Mouse (Mus musculus) myocyte (in vitro differentiated cells): ENCODE results near the gene Smc6. TPM values are rescaled to one million over a fixed set of nuclear protein-coding genes. Genes with fewer than 3 reads are reported as not detected.

Source experiments
- H3K27me3 ChIP-seq: one replicate; pipeline ENCODE4 v1.6.1; 2011; ENCODE audit not compliant: control insufficient read depth, insufficient read depth, insufficient read length
- H3K36me3 ChIP-seq: one replicate; pipeline ENCODE4 v1.6.1; 2011; ENCODE audit not compliant: control insufficient read depth, insufficient read depth
- H3K4me2 ChIP-seq: one replicate; pipeline ENCODE4 v1.6.1; 2011; ENCODE audit warnings: low read depth, control low read depth
- H3K4me3 ChIP-seq: one replicate; pipeline ENCODE4 v1.5.1; 2011; ENCODE audit warnings: mild to moderate bottlenecking, control low read depth, moderate library complexity
- H3K79me2 ChIP-seq: one replicate; pipeline ENCODE4 v1.6.1; 2011; ENCODE audit not compliant: control insufficient read depth, insufficient read depth
- H3ac ChIP-seq: one replicate; pipeline ENCODE4 v1.6.1; 2011; ENCODE audit not compliant: control insufficient read depth, insufficient read length
- CEBPB ChIP-seq: IDR thresholded peaks from 2 replicates; pipeline ENCODE4 v1.6.1; 2011; ENCODE audit warnings: mild to moderate bottlenecking, moderate library complexity; ENCODE audit not compliant: poor library complexity, insufficient read depth, severe bottlenecking
- E2F4 ChIP-seq: IDR thresholded peaks from one replicate; pipeline ENCODE4 v1.6.1; 2011; ENCODE audit warnings: mild to moderate bottlenecking, control low read depth, moderate library complexity; ENCODE audit not compliant: insufficient read depth
- MAX ChIP-seq: IDR thresholded peaks from one replicate; pipeline ENCODE4 v1.6.1; 2011; ENCODE audit warnings: low read depth, mild to moderate bottlenecking, control low read depth
- MYOD1 ChIP-seq, 3 experiments: IDR thresholded peaks; one replicate each; pipeline ENCODE4 v1.6.1; 2011; ENCODE audit warnings: control low read depth in 2 of 3, low read depth in 2 of 3, mild to moderate bottlenecking in 2 of 3, moderate library complexity in 1 of 3; ENCODE audit not compliant: insufficient read length in 2 of 3, control insufficient read depth in 1 of 3
- MYOG ChIP-seq, 3 experiments: IDR thresholded peaks; one replicate each; pipeline ENCODE4 v1.6.1; 2011; ENCODE audit warnings: control low read depth in 2 of 3, low read depth in 2 of 3, mild to moderate bottlenecking in 2 of 3; ENCODE audit not compliant: insufficient read length in 2 of 3, control insufficient read depth in 1 of 3, insufficient read depth in 1 of 3
- POLR2A ChIP-seq: IDR thresholded peaks from one replicate; pipeline ENCODE4 v1.6.1; 2011; ENCODE audit warnings: low read depth, mild to moderate bottlenecking, control low read depth, moderate library complexity; ENCODE audit not compliant: insufficient read length
- POLR2AphosphoS2 ChIP-seq: IDR thresholded peaks from one replicate; pipeline ENCODE4 v1.6.1; 2011; ENCODE audit warnings: low read depth, control low read depth; ENCODE audit not compliant: insufficient read length
- REST ChIP-seq: IDR thresholded peaks from one replicate; pipeline ENCODE4 v1.6.1; 2011; ENCODE audit warnings: mild to moderate bottlenecking, control low read depth, moderate library complexity; ENCODE audit not compliant: insufficient read depth, insufficient read length
- SRF ChIP-seq: IDR thresholded peaks from one replicate; pipeline ENCODE4 v1.6.1; 2011; ENCODE audit warnings: low read depth; ENCODE audit not compliant: control insufficient read depth, insufficient read length
- TCF12 ChIP-seq: IDR thresholded peaks from one replicate; pipeline ENCODE4 v1.6.1; 2011; ENCODE audit warnings: mild to moderate bottlenecking, control low read depth; ENCODE audit not compliant: poor library complexity, insufficient read depth, severe bottlenecking
- TCF3 ChIP-seq: IDR thresholded peaks from one replicate; pipeline ENCODE4 v1.6.1; 2011; ENCODE audit warnings: low read depth, control low read depth; ENCODE audit not compliant: insufficient read length
- USF1 ChIP-seq: IDR thresholded peaks from one replicate; pipeline ENCODE4 v1.6.1; 2011; ENCODE audit warnings: low read depth, mild to moderate bottlenecking, control low read depth, moderate library complexity
- polyA plus RNA-seq: library from polyadenylated mRNA; unstranded; fragments of >200 nt; fragmentation: generic; extraction: Trizol; gene quantifications from one replicate; pipeline ENCODE4 v1.2.1, GENCODE M21; 2012; ENCODE audit warnings: missing spikeins

Smc6 gene
- polyA plus RNA-seq, 1 experiment: 11.2 TPM

GRCm38 (mm10) chr12:11230267-11230666, 35.4 kb upstream of the Smc6 start:
- Histone ChIP-seq H3ac (no peak overlapping the region), H3K4me3 (no peak overlapping the region), H3K79me2 (no peaks in the 10 kb centered on the region), H3K4me2 (no peak overlapping the region), H3K27me3 (no peaks in the 10 kb centered on the region), H3K36me3 (no peaks in the 10 kb centered on the region)
- no peak for TF ChIP-seq REST
- TF ChIP-seq USF1: no peak
- no peak for TF ChIP-seq CEBPB
- TF ChIP-seq POLR2A: no peak
- no peak for TF ChIP-seq TCF3

- H3K79me2 ChIP-seq: no peaks in the 10 kb centered on the region
- TF ChIP-seq MYOD1 (IDR thresholded peaks at IDR 0.05; ENCODE audit: control insufficient read depth in 1 of 3, insufficient read length in 2 of 3, low read depth in 2 of 3) (no peak), MYOG (IDR thresholded peaks at IDR 0.05; ENCODE audit: control insufficient read depth in 1 of 3, insufficient read depth in 1 of 3, insufficient read length in 2 of 3, low read depth in 2 of 3) (no peak), TCF3 (no peak), REST (no peak), E2F4 (no peak), POLR2AphosphoS2 (no peak), TCF12 (no peak), CEBPB (no peak), SRF (no peak), POLR2A (no peak), MAX (no peak), USF1 (no peak)
- no peak overlapping the region for H3ac ChIP-seq
- H3K4me3 ChIP-seq: no peak overlapping the region
- no peaks in the 10 kb centered on the region for H3K36me3 ChIP-seq
- no peaks in the 10 kb centered on the region for H3K27me3 ChIP-seq
- no peak overlapping the region for H3K4me2 ChIP-seq
These were observed 29.7 kb upstream of the Smc6 start for GRCm38 (mm10) chr12:11235996-11236395.

GRCm38 (mm10) chr12:11247460-11247859, 18.2 kb upstream of the Smc6 start:
- Histone ChIP-seq H3ac (no peak overlapping the region), H3K4me3 (no peak overlapping the region), H3K36me3 (peaks cover 20% of the 10 kb centered on the region), H3K27me3 (no peaks in the 10 kb centered on the region), H3K4me2 (no peak overlapping the region), H3K79me2 (no peaks in the 10 kb centered on the region)
- TF ChIP-seq POLR2AphosphoS2: no peak
- TF ChIP-seq TCF12: no peak
- TF ChIP-seq POLR2A: no peak
- TF ChIP-seq MAX: no peak
- no peak for TF ChIP-seq MYOG (IDR thresholded peaks at IDR 0.05; ENCODE audit: control insufficient read depth in 1 of 3, insufficient read depth in 1 of 3, insufficient read length in 2 of 3, low read depth in 2 of 3)
- no peak for TF ChIP-seq USF1
- no peak for TF ChIP-seq CEBPB
- TF ChIP-seq SRF: no peak
- no peak for TF ChIP-seq MYOD1 (IDR thresholded peaks at IDR 0.05; ENCODE audit: control insufficient read depth in 1 of 3, insufficient read length in 2 of 3, low read depth in 2 of 3)
- no peak for TF ChIP-seq TCF3

- Histone ChIP-seq H3K4me2 (no peak overlapping the region), H3K36me3 (peaks cover 27% of the 10 kb centered on the region), H3ac (no peak overlapping the region), H3K27me3 (no peaks in the 10 kb centered on the region), H3K4me3 (no peak overlapping the region), H3K79me2 (no peaks in the 10 kb centered on the region)
- TF ChIP-seq REST: no peak
- no peak for TF ChIP-seq MAX
- TF ChIP-seq TCF3: no peak
- TF ChIP-seq SRF: no peak
- no peak for TF ChIP-seq POLR2A
- TF ChIP-seq CEBPB: no peak
- no peak for TF ChIP-seq TCF12
- TF ChIP-seq E2F4: no peak
- no peak for TF ChIP-seq POLR2AphosphoS2
- TF ChIP-seq MYOG (IDR thresholded peaks at IDR 0.05; ENCODE audit: control insufficient read depth in 1 of 3, insufficient read depth in 1 of 3, insufficient read length in 2 of 3, low read depth in 2 of 3): no peak
- no peak for TF ChIP-seq MYOD1 (IDR thresholded peaks at IDR 0.05; ENCODE audit: control insufficient read depth in 1 of 3, insufficient read length in 2 of 3, low read depth in 2 of 3)
- TF ChIP-seq USF1: no peak
These were observed 15.4 kb upstream of the Smc6 start for GRCm38 (mm10) chr12:11250322-11250721.

GRCm38 (mm10) chr12:11264895-11265294, 791 bp upstream of the Smc6 start:
- H3K36me3 ChIP-seq: no peaks in the 10 kb centered on the region
- no peak overlapping the region for H3ac ChIP-seq
- no peaks in the 10 kb centered on the region for H3K27me3 ChIP-seq
- TF ChIP-seq MAX: no peak
- no peak for TF ChIP-seq CEBPB
- TF ChIP-seq E2F4: no peak
- TF ChIP-seq POLR2AphosphoS2: no peak
- no peak for TF ChIP-seq MYOG (IDR thresholded peaks at IDR 0.05; ENCODE audit: control insufficient read depth in 1 of 3, insufficient read depth in 1 of 3, insufficient read length in 2 of 3, low read depth in 2 of 3)
- no peak for TF ChIP-seq REST
- no peak for TF ChIP-seq TCF3
- TF ChIP-seq TCF12: no peak
- TF ChIP-seq POLR2A: no peak
- TF ChIP-seq SRF: no peak
- no peak for TF ChIP-seq MYOD1 (IDR thresholded peaks at IDR 0.05; ENCODE audit: control insufficient read depth in 1 of 3, insufficient read length in 2 of 3, low read depth in 2 of 3)
- TF ChIP-seq USF1: no peak
- peaks cover 77% of the 10 kb centered on the region for H3K79me2 ChIP-seq
- H3K4me2 ChIP-seq: peak overlapping the region; percentile 72
- H3K4me3 ChIP-seq: peak overlapping the region; percentile 83
